Mouse (Mus musculus) adrenal gland, postnatal 4 days (tissue): ENCODE measurements around the gene Spry1. TPM values are rescaled to one million over a fixed set of nuclear protein-coding genes. Genes with fewer than 3 reads are reported as not detected.

Source experiments
- DNase-seq, 2 experiments: peaks; one replicate each; pipeline ENCODE4 v3.0.0; 2021 to 2022; ENCODE audit warnings: low spot score in 2 of 2, mixed read lengths in 2 of 2
- total RNA-seq, 2 experiments: library from RNA; stranded (reverse); gene quantifications; 2 replicates each; pipeline ENCODE4 v1.2.3; 2021

Gene Spry1
- total RNA-seq, 2 experiments from 2014 or later: 35.4 to 40.6 TPM

GRCm38 (mm10) chr3:37669100-37669499 is 29.4 kb downstream of the Spry1 start:
- DNase-seq: no peak

- DNase-seq: no peak
Observed at GRCm38 (mm10) chr3:37672266-37673040, 32.7 kb downstream of the Spry1 start.

GRCm38 (mm10) chr3:37673513-37674261 is 33.9 kb downstream of the Spry1 start:
- no peak for DNase-seq

DNA sequence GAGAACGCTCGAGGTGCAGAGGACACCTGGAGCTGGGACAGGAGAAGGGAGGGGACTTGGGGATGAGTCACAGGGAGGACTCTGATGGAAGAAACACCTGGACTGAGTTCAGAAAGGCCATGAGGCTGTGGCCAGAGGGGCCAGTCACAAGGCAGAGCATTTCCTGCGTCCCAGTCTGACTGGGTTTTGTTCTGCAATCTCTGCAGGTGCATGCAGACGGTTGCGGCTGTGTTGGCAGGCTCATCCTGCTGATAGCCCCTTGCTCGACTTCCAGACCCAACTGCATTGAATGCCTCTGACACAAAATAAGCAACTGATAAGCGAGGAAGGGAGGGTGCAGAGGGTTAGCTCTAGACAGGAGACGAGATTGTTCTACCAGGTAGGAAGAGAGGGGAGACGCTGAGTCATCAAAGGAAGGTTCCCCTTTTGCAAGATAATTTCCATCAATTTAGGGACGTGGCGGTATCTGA is 35.3 kb downstream of the Spry1 start:
- DNase-seq: no peak

GRCm38 (mm10) chr3:37676291-37676690 is 36.5 kb downstream of the Spry1 start:
- no peak for DNase-seq

DNA sequence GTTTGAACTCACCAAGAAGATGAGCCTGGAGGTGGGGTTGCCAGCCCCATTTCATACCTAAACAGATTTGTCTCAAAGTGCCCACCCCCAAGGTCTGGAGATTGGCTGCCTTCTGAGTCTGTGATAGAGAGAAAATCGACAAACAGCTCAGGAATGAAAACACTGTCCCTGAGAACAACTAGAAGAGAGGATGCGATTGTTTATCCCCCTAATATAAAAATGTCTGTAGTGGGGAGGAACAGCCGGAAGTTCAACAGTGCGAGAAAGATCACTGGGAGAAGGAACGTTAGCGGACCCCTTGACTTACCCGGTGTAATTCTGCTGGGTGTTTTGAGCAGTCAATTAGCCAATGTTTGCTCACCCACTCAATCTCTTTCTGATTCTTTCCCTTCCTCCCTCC is 46.5 kb downstream of the Spry1 start:
- DNase-seq: no peak

- DNase-seq: no peak
Observed at GRCm38 (mm10) chr3:37686751-37687150, 47.0 kb downstream of the Spry1 start.

- peak in 1 of 2 experiments; percentile 22 for DNase-seq
Observed at GRCm38 (mm10) chr3:37687158-37687980, 47.6 kb downstream of the Spry1 start.

GRCm38 (mm10) chr3:37692945-37693344 is 53.2 kb downstream of the Spry1 start:
- DNase-seq: no peak

- no peak for DNase-seq
Observed at GRCm38 (mm10) chr3:37693552-37693951, 53.8 kb downstream of the Spry1 start.

Other genes starting within 250 kb of the Spry1 start
- gene Spata5, start 220.1 kb upstream of the Spry1 start, total RNA-seq: 10 to 100 TPM; 32.0 to 42.8 TPM
- gene Nudt6, start 219.7 kb upstream of the Spry1 start, total RNA-seq: 10 to 100 TPM; 17.5 to 18.3 TPM
- 1 to 10 TPM in 1 of 2 experiments, under 1 TPM in 1; 0.40 to 1.1 TPM for gene Gm5148, start 84.5 kb downstream of the Spry1 start, total RNA-seq